Mouse (Mus musculus): ENCODE measurements around the gene Prf1. TPM values are rescaled to one million over a fixed set of nuclear protein-coding genes. Genes with fewer than 3 reads are reported as not detected.

Prf1 gene
- polyA plus RNA-seq, 1 experiment: 0.01 TPM

DNA sequence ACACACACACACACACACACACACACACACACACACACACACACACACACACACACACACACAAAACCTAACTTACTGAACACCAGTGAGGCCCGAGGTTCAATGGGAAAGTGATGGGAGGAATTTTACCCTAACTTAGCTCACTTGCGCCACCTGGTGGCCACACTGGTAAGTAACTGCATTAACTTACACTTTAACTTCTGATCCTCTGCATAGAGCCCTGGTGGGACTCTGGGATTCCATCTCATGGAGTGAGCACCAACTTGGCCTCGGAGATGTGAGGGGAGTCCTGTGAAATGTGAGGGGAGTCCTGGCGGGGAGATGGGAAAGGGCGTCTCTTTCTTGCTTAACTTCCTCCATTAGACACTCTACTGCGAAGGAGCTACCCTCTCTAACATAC, 38.5 kb downstream of the Prf1 start:
- no peaks in the 10 kb centered on the region for H3K27me3 ChIP-seq (ENCODE audit: control insufficient read depth, insufficient read depth, insufficient read length)
- no peaks in the 10 kb centered on the region for H3K79me2 ChIP-seq (ENCODE audit: control insufficient read depth, insufficient read depth)
- no peak overlapping the region for H3K4me3 ChIP-seq
- no peak for TF ChIP-seq CEBPB (IDR thresholded peaks at IDR 0.05; ENCODE audit: insufficient read depth, poor library complexity, severe bottlenecking)
- TF ChIP-seq MAX (IDR thresholded peaks at IDR 0.05; ENCODE audit: low read depth): no peak
- no peak for TF ChIP-seq USF1 (IDR thresholded peaks at IDR 0.05; ENCODE audit: low read depth)
- TF ChIP-seq MYOG (IDR thresholded peaks at IDR 0.05; ENCODE audit: control insufficient read depth in 1 of 3, insufficient read depth in 1 of 3, insufficient read length in 2 of 3, low read depth in 2 of 3): no peak
- no peak for TF ChIP-seq REST (IDR thresholded peaks at IDR 0.05; ENCODE audit: insufficient read depth, insufficient read length)
- TF ChIP-seq MYOD1 (IDR thresholded peaks at IDR 0.05; ENCODE audit: control insufficient read depth in 1 of 3, insufficient read length in 2 of 3, low read depth in 2 of 3): no peak
- TF ChIP-seq TCF12 (IDR thresholded peaks at IDR 0.05; ENCODE audit: insufficient read depth, poor library complexity, severe bottlenecking): no peak
- no peak for TF ChIP-seq SRF (IDR thresholded peaks at IDR 0.05; ENCODE audit: control insufficient read depth, insufficient read length, low read depth)
- TF ChIP-seq POLR2AphosphoS2 (IDR thresholded peaks at IDR 0.05; ENCODE audit: insufficient read length, low read depth): no peak
- no peak for TF ChIP-seq TCF3 (IDR thresholded peaks at IDR 0.05; ENCODE audit: insufficient read length, low read depth)
- TF ChIP-seq POLR2A (IDR thresholded peaks at IDR 0.05; ENCODE audit: insufficient read length, low read depth): no peak
- TF ChIP-seq E2F4 (IDR thresholded peaks at IDR 0.05; ENCODE audit: insufficient read depth): no peak
- H3ac ChIP-seq (ENCODE audit: control insufficient read depth, insufficient read length): no peak overlapping the region
- H3K36me3 ChIP-seq (ENCODE audit: control insufficient read depth, insufficient read depth): peaks cover 4% of the 10 kb centered on the region
- H3K4me2 ChIP-seq (ENCODE audit: low read depth): no peak overlapping the region

DNA sequence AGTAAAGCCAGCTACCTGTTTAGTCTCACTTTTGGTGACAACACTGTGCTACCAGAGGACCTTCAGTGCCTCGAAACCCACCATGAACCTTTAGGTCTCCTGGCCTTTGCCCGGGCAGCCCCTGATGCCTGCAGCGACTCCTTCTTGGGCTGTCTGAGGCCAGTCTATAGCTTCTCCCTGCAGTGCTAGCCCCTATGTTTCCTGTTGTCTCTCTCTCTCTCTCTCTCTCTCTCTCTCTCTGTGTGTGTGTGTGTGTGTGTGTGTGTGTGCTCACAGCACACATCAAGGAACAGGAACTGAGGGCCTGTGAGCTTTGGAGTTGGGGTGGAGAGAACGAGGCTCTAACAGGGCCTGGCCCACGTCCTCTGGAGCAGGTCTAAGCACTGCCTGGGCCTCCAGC, 39.0 kb downstream of the Prf1 start:
- peaks cover 4% of the 10 kb centered on the region for H3K36me3 ChIP-seq (ENCODE audit: control insufficient read depth, insufficient read depth)
- TF ChIP-seq CEBPB (IDR thresholded peaks at IDR 0.05; ENCODE audit: insufficient read depth, poor library complexity, severe bottlenecking) (no peak), SRF (IDR thresholded peaks at IDR 0.05; ENCODE audit: control insufficient read depth, insufficient read length, low read depth) (no peak)
- no peak overlapping the region for H3K4me3 ChIP-seq

DNA sequence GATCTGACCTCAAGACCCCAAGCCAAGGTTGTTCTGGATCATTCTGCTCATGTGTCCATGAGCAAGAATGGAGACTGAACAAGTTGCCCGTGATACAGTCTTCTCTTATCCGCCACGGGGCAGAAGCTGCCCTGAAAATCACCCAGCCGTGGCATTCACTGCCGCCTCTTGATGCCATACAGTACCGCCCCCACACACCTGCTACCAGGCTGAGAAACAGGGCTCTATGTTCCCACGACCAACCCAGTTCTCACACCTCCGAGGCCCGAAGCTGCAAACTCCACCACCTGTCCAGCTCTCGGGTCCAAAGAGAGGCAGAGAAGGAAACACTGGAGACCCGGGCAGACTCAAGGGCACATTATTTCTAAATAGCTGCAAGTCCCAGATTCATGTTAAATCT, 40.0 kb downstream of the Prf1 start:
- Histone ChIP-seq H3K27me3 (ENCODE audit: control insufficient read depth, insufficient read depth, insufficient read length) (no peaks in the 10 kb centered on the region), H3ac (ENCODE audit: control insufficient read depth, insufficient read length) (no peak overlapping the region), H3K36me3 (ENCODE audit: control insufficient read depth, insufficient read depth) (peaks cover 4% of the 10 kb centered on the region), H3K79me2 (ENCODE audit: control insufficient read depth, insufficient read depth) (no peaks in the 10 kb centered on the region), H3K4me3 (no peak overlapping the region), H3K4me2 (ENCODE audit: low read depth) (no peak overlapping the region)
- TF ChIP-seq MYOD1 (IDR thresholded peaks at IDR 0.05; ENCODE audit: control insufficient read depth in 1 of 3, insufficient read length in 2 of 3, low read depth in 2 of 3) (peak in 1 of 3 experiments; percentile 19), CEBPB (IDR thresholded peaks at IDR 0.05; ENCODE audit: insufficient read depth, poor library complexity, severe bottlenecking) (no peak), MYOG (IDR thresholded peaks at IDR 0.05; ENCODE audit: control insufficient read depth in 1 of 3, insufficient read depth in 1 of 3, insufficient read length in 2 of 3, low read depth in 2 of 3) (no peak), TCF3 (IDR thresholded peaks at IDR 0.05; ENCODE audit: insufficient read length, low read depth) (no peak), SRF (IDR thresholded peaks at IDR 0.05; ENCODE audit: control insufficient read depth, insufficient read length, low read depth) (no peak)

More for the DNA sequence above, 39.0 kb downstream of the Prf1 start:
- H3ac ChIP-seq (ENCODE audit: control insufficient read depth, insufficient read length): no peak overlapping the region
- H3K27me3 ChIP-seq (ENCODE audit: control insufficient read depth, insufficient read depth, insufficient read length): no peaks in the 10 kb centered on the region
- H3K79me2 ChIP-seq (ENCODE audit: control insufficient read depth, insufficient read depth): no peaks in the 10 kb centered on the region
- no peak overlapping the region for H3K4me2 ChIP-seq (ENCODE audit: low read depth)

DNA sequence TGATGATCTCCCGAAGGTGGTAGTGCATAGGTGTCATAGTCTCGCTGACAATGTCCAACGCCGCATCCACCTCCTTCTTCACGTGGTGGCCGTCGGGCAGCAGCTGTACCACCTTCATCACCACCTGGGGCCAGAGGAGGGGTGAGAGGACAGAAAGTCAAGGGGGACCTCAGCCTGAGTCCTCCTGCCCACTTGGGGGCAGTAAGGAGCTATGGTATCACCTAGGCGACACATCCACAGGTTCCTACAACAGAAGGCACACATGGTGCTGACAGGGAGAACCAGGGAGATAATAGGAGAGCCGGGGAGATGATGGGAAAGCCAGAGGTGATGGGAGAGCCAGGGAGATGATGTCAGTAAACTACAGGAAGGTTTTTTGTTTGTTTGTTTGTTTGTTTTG, 41.6 kb downstream of the Prf1 start:
- peaks cover 4% of the 10 kb centered on the region for H3K36me3 ChIP-seq (ENCODE audit: control insufficient read depth, insufficient read depth)
- no peaks in the 10 kb centered on the region for H3K27me3 ChIP-seq (ENCODE audit: control insufficient read depth, insufficient read depth, insufficient read length)
- no peak overlapping the region for H3K4me3 ChIP-seq
- no peak overlapping the region for H3ac ChIP-seq (ENCODE audit: control insufficient read depth, insufficient read length)
- H3K79me2 ChIP-seq (ENCODE audit: control insufficient read depth, insufficient read depth): no peaks in the 10 kb centered on the region
- H3K4me2 ChIP-seq (ENCODE audit: low read depth): no peak overlapping the region
- TF ChIP-seq POLR2A (IDR thresholded peaks at IDR 0.05; ENCODE audit: insufficient read length, low read depth): no peak
- no peak for TF ChIP-seq USF1 (IDR thresholded peaks at IDR 0.05; ENCODE audit: low read depth)
- TF ChIP-seq TCF3 (IDR thresholded peaks at IDR 0.05; ENCODE audit: insufficient read length, low read depth): no peak
- TF ChIP-seq CEBPB (IDR thresholded peaks at IDR 0.05; ENCODE audit: insufficient read depth, poor library complexity, severe bottlenecking): no peak
- TF ChIP-seq REST (IDR thresholded peaks at IDR 0.05; ENCODE audit: insufficient read depth, insufficient read length): no peak
- no peak for TF ChIP-seq MAX (IDR thresholded peaks at IDR 0.05; ENCODE audit: low read depth)

DNA sequence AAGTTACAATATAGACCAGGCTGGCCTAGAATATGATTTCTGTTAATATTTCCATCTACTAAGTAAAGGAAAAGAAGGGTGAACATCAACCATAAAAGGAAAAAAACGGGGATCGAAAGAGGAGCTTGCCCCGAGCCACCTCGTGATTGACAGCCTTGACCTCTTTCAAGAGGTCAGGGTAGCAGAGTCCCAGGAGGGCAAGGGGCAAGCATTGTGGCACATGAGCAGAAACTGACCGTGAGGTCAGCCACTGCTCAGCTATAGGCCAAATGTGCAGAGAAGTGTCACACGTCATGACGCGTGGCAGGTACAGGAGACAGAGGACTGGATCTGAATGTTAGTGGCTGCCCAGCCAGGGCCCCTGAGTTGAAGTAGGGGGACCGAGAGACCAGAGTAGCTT, 42.6 kb downstream of the Prf1 start:
- no peak overlapping the region for H3K4me2 ChIP-seq (ENCODE audit: low read depth)
- H3K27me3 ChIP-seq (ENCODE audit: control insufficient read depth, insufficient read depth, insufficient read length): no peaks in the 10 kb centered on the region
- H3K36me3 ChIP-seq (ENCODE audit: control insufficient read depth, insufficient read depth): peaks cover 4% of the 10 kb centered on the region
- no peak for TF ChIP-seq E2F4 (IDR thresholded peaks at IDR 0.05; ENCODE audit: insufficient read depth)
- no peak for TF ChIP-seq TCF3 (IDR thresholded peaks at IDR 0.05; ENCODE audit: insufficient read length, low read depth)
- no peak for TF ChIP-seq CEBPB (IDR thresholded peaks at IDR 0.05; ENCODE audit: insufficient read depth, poor library complexity, severe bottlenecking)
- no peak for TF ChIP-seq POLR2A (IDR thresholded peaks at IDR 0.05; ENCODE audit: insufficient read length, low read depth)
- no peak for TF ChIP-seq MYOG (IDR thresholded peaks at IDR 0.05; ENCODE audit: control insufficient read depth in 1 of 3, insufficient read depth in 1 of 3, insufficient read length in 2 of 3, low read depth in 2 of 3)
- no peak for TF ChIP-seq MAX (IDR thresholded peaks at IDR 0.05; ENCODE audit: low read depth)
- H3K4me3 ChIP-seq: no peak overlapping the region
- H3ac ChIP-seq (ENCODE audit: control insufficient read depth, insufficient read length): no peak overlapping the region
- H3K79me2 ChIP-seq (ENCODE audit: control insufficient read depth, insufficient read depth): no peaks in the 10 kb centered on the region

Data from myocyte (in vitro differentiated cells).